ENCODE assay signal across 7 mouse cellular contexts in genomic region chr12:54737891-54738660, GRCm38 (mm10). TPM values are rescaled to one million over a fixed set of nuclear protein-coding genes. Genes with fewer than 3 reads are reported as not detected.
DNase-seq lines count a peak whose midpoint lies in the region; ATAC-seq and TF ChIP-seq lines count a peak whose summit lies in the region.
"Not testable (repeated sequence)": the region's sequence is repeated elsewhere in the genome, so short reads cannot be mapped to it uniquely, and the experiment has no call there.

No protein-coding gene starts in this region.

- ATAC-seq in embryonic facial prominence, embryonic 13.5 days (ENCODE audit: insufficient number of reproducible peaks, insufficient read depth, low FRiP score, low TSS enrichment, low read depth): peak; percentile 83
- ATAC-seq in forebrain, postnatal 0 days: peak; percentile 86
- ATAC-seq in hindbrain, embryonic 11.5 days (ENCODE audit: low FRiP score): peak; percentile 84
- peak; percentile 73 for ATAC-seq in intestine, postnatal 0 days
- peak; percentile 91 for ATAC-seq in liver, embryonic 12.5 days
- peak; percentile 42 for ATAC-seq in megakaryocyte progenitor cell, adult 5-6 weeks (replicated peaks; ENCODE audit: poor library complexity)
- peak; percentile 80 for ATAC-seq in neural tube, embryonic 12.5 days (ENCODE audit: low FRiP score, low read depth)

- H3K9me3 ChIP-seq in embryonic facial prominence, embryonic 13.5 days; forebrain, postnatal 0 days (ENCODE audit: low read length); hindbrain, embryonic 11.5 days (ENCODE audit: control insufficient read depth, low read length); intestine, postnatal 0 days (ENCODE audit: control insufficient read depth); liver, embryonic 12.5 days (replicated peaks); neural tube, embryonic 12.5 days: not testable (repeated sequence)

- not testable (repeated sequence) for H3K9ac ChIP-seq in embryonic facial prominence, embryonic 13.5 days; forebrain, postnatal 0 days; hindbrain, embryonic 11.5 days (ENCODE audit: low read depth, low read length); intestine, postnatal 0 days (ENCODE audit: low read depth, low read length); liver, embryonic 12.5 days; neural tube, embryonic 12.5 days

- DNase-seq in forebrain, postnatal 0 days; hindbrain, embryonic 11.5 days (ENCODE audit: low spot score): not testable (repeated sequence)

- not testable (repeated sequence) for H3K4me1 ChIP-seq in embryonic facial prominence, embryonic 13.5 days; forebrain, postnatal 0 days (ENCODE audit: insufficient read depth); hindbrain, embryonic 11.5 days (replicated peaks; ENCODE audit: control insufficient read depth, insufficient read depth, low read length); intestine, postnatal 0 days (replicated peaks; ENCODE audit: control insufficient read depth, insufficient read depth, low read length); liver, embryonic 12.5 days; neural tube, embryonic 12.5 days

- no CpG with 5 or more reads among the region's 21 CpGs for WGBS in embryonic facial prominence, embryonic 13.5 days
- WGBS in forebrain, postnatal 0 days: no CpG with 5 or more reads among the region's 21 CpGs
- WGBS in hindbrain, embryonic 11.5 days: no CpG with 5 or more reads among the region's 21 CpGs
- no CpG with 5 or more reads among the region's 21 CpGs for WGBS in intestine, postnatal 0 days
- no CpG with 5 or more reads among the region's 21 CpGs for WGBS in liver, embryonic 12.5 days (ENCODE audit: insufficient replicate concordance)
- no CpG with 5 or more reads among the region's 21 CpGs for WGBS in neural tube, embryonic 12.5 days

- not testable (repeated sequence) for H3K27me3 ChIP-seq in embryonic facial prominence, embryonic 13.5 days; forebrain, postnatal 0 days (ENCODE audit: insufficient read depth, low read length); hindbrain, embryonic 11.5 days (ENCODE audit: control insufficient read depth, insufficient read depth, low read length); intestine, postnatal 0 days (replicated peaks; ENCODE audit: control insufficient read depth, insufficient read depth, low read length); liver, embryonic 12.5 days (replicated peaks); neural tube, embryonic 12.5 days (replicated peaks)

- not testable (repeated sequence) for H3K4me3 ChIP-seq in embryonic facial prominence, embryonic 13.5 days; forebrain, postnatal 0 days (ENCODE audit: low read depth, low read length); hindbrain, embryonic 11.5 days (ENCODE audit: low read depth, low read length); intestine, postnatal 0 days (ENCODE audit: low read depth, low read length); liver, embryonic 12.5 days; neural tube, embryonic 12.5 days

- TF ChIP-seq CTCF in forebrain, postnatal 0 days (IDR thresholded peaks at IDR 0.05; ENCODE audit: low read depth); intestine, postnatal 0 days (IDR thresholded peaks at IDR 0.05; ENCODE audit: low read depth): not testable (repeated sequence)

- H3K36me3 ChIP-seq in embryonic facial prominence, embryonic 13.5 days; forebrain, postnatal 0 days (ENCODE audit: insufficient read depth); hindbrain, embryonic 11.5 days (ENCODE audit: control insufficient read depth, insufficient read depth, low read length); intestine, postnatal 0 days (ENCODE audit: control insufficient read depth, insufficient read depth); liver, embryonic 12.5 days; neural tube, embryonic 12.5 days: not testable (repeated sequence)

- H3K4me2 ChIP-seq in embryonic facial prominence, embryonic 13.5 days; forebrain, postnatal 0 days (ENCODE audit: low read depth); hindbrain, embryonic 11.5 days (replicated peaks; ENCODE audit: low read depth, low read length); intestine, postnatal 0 days (replicated peaks; ENCODE audit: low read depth); liver, embryonic 12.5 days; neural tube, embryonic 12.5 days (replicated peaks): not testable (repeated sequence)

- not testable (repeated sequence) for H3K27ac ChIP-seq in embryonic facial prominence, embryonic 13.5 days; forebrain, postnatal 0 days (ENCODE audit: low read depth, low read length); hindbrain, embryonic 11.5 days (ENCODE audit: low read depth, low read length); intestine, postnatal 0 days (ENCODE audit: low read depth, low read length); liver, embryonic 12.5 days; neural tube, embryonic 12.5 days

RNA-seq across cellular contexts. Expression of gene Eapp, which starts 42.4 kb away (rescaled TPM):
- 64.7 and 74.5 TPM in 2 replicates for polyA plus RNA-seq in embryonic facial prominence, embryonic 13.5 days (2015; fragmentation: Nextera tagmentation; extraction: Ambion mirVana)
- 34.5 and 38.9 TPM in 2 replicates for total RNA-seq in forebrain, postnatal 0 days (2014; rRNA removed)
- polyA plus RNA-seq in forebrain, postnatal 0 days (2015; fragmentation: Nextera tagmentation; extraction: Ambion mirVana): 94.9 and 105 TPM in 2 replicates
- polyA plus RNA-seq in hindbrain, embryonic 11.5 days (2014; fragmentation: Nextera tagmentation; extraction: Ambion mirVana): 84.7 and 90.5 TPM in 2 replicates
- 93.6 and 94.1 TPM in 2 replicates for polyA plus RNA-seq in intestine, postnatal 0 days (2015; fragmentation: Nextera tagmentation; extraction: Ambion mirVana)
- polyA plus RNA-seq in liver, embryonic 12.5 days (2016; fragmentation: Nextera tagmentation; extraction: Ambion mirVana): 47.1 and 48.3 TPM in 2 replicates
- total RNA-seq in megakaryocyte progenitor cell, adult 5-6 weeks (2015): 52.0 and 58.7 TPM in 2 replicates
- 42.7 and 75.4 TPM in 2 replicates for total RNA-seq in megakaryocyte progenitor cell, adult 5-6 weeks (2017)
- 71.3 and 81.3 TPM in 2 replicates for polyA plus RNA-seq in neural tube, embryonic 12.5 days (2016; fragmentation: Nextera tagmentation; extraction: Ambion mirVana)

RNA-seq across cellular contexts. Expression of gene Snx6, which starts 57.4 kb away (rescaled TPM):
- 221 and 226 TPM in 2 replicates for polyA plus RNA-seq in embryonic facial prominence, embryonic 13.5 days (2015; fragmentation: Nextera tagmentation; extraction: Ambion mirVana)
- 104 and 111 TPM in 2 replicates for total RNA-seq in forebrain, postnatal 0 days (2014; rRNA removed)
- 142 and 152 TPM in 2 replicates for polyA plus RNA-seq in forebrain, postnatal 0 days (2015; fragmentation: Nextera tagmentation; extraction: Ambion mirVana)
- 240 and 245 TPM in 2 replicates for polyA plus RNA-seq in hindbrain, embryonic 11.5 days (2014; fragmentation: Nextera tagmentation; extraction: Ambion mirVana)
- polyA plus RNA-seq in intestine, postnatal 0 days (2015; fragmentation: Nextera tagmentation; extraction: Ambion mirVana): 167 and 187 TPM in 2 replicates
- 63.6 and 64.8 TPM in 2 replicates for polyA plus RNA-seq in liver, embryonic 12.5 days (2016; fragmentation: Nextera tagmentation; extraction: Ambion mirVana)
- total RNA-seq in megakaryocyte progenitor cell, adult 5-6 weeks (2015): 66.3 and 70.5 TPM in 2 replicates
- 71.7 and 80.0 TPM in 2 replicates for total RNA-seq in megakaryocyte progenitor cell, adult 5-6 weeks (2017)
- 180 and 191 TPM in 2 replicates for polyA plus RNA-seq in neural tube, embryonic 12.5 days (2016; fragmentation: Nextera tagmentation; extraction: Ambion mirVana)
